ENCODE assay signal across 15 mouse cellular contexts in the genomic region with DNA sequence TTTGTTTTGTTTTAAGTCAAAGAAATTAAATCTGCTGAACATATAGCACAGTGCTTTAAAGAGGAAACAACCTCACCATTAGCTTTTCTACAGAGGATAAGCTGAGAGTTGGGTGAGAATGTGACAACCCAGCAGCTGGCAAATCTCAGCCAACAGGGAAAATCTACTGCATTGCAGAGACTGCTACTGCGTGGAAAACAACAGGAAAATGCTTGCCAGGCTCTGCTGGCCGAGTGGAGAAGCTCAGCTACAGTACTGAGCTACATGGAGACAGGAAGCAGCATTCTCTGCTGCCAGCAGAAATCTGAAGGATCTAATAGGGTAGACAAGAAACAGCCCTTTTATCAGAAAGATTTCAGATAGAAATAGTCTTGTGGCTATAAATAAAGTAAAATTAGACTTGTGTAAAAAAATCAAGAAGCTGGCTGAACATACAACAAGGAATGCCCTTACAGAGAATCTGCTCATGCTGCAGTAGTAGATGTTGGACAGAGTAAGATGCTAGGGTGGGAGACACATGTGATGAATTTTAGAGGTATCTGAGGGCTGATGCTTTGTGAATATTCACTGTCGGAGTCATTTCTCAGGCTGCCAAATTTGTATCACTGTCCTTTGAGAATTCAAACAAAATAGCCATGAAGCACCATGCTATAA.
A peak's percentile ranks its signal among the peaks of the same experiment; 100 is the strongest.
DNase-seq lines count a peak whose midpoint lies in the region; ATAC-seq and TF ChIP-seq lines count a peak whose summit lies in the region.
"Had no signal": no experiment of that assay in that cellular context is flagged by ENCODE, and none has a peak within 500 bp of the region (broad histone marks: within the 10 kb centered on the region; RNA-seq: fewer than 3 reads in every experiment).

No protein-coding gene starts in this region.

- H3K4me1 ChIP-seq in lung, postnatal 0 days (ENCODE audit: insufficient read depth, low read depth, low read length): no peaks in the 10 kb centered on the region
- H3K4me1 ChIP-seq in midbrain, embryonic 11.5 days (ENCODE audit: control insufficient read depth, insufficient read depth, low read length): no peaks in the 10 kb centered on the region
- H3K4me1 ChIP-seq: limb, embryonic 13.5 days; megakaryocyte, embryonic 14.5 days; neural tube, embryonic 13.5 days had no signal

- no peaks in the 10 kb centered on the region for H3K36me3 ChIP-seq in lung, postnatal 0 days (ENCODE audit: insufficient read depth, low read length)
- no peaks in the 10 kb centered on the region for H3K36me3 ChIP-seq in midbrain, embryonic 11.5 days (ENCODE audit: control insufficient read depth, insufficient read depth, low read length)
- H3K36me3 ChIP-seq: limb, embryonic 13.5 days; neural tube, embryonic 13.5 days had no signal

- no peak overlapping the region for H3K4me3 ChIP-seq in lung, postnatal 0 days (ENCODE audit: low read depth, low read length)
- H3K4me3 ChIP-seq in midbrain, embryonic 11.5 days (ENCODE audit: low read depth, low read length): no peak overlapping the region
- H3K4me3 ChIP-seq: limb, embryonic 13.5 days; megakaryocyte, embryonic 14.5 days; neural tube, embryonic 13.5 days had no signal

- peak; percentile 99 for ATAC-seq in frontal cortex, adult (ENCODE audit: low TSS enrichment)
- ATAC-seq in lung, postnatal 0 days: peak; percentile 87
- no peak for ATAC-seq in midbrain, embryonic 11.5 days (ENCODE audit: low FRiP score)
- no peak for ATAC-seq in erythroblast, adult 5-6 weeks (replicated peaks; ENCODE audit: low FRiP score, poor library complexity, severe bottlenecking)
- ATAC-seq: activated CD4-positive, CD25-positive, alpha-beta regulatory T cell, adult 4 months had no signal

- no peak for DNase-seq in frontal cortex, postnatal 25 days (ENCODE audit: low spot score in 2 of 2)
- peak; percentile 25 for DNase-seq in left cerebral cortex, adult 11 months (ENCODE audit: low spot score)
- no peak for DNase-seq in left cerebral cortex, postnatal 4 days
- peak; percentile 78 for DNase-seq in lung, postnatal 0 days (ENCODE audit: low spot score)
- DNase-seq in telencephalon, adult 2 months (ENCODE audit: low read depth, low spot score): peak; percentile 62
- DNase-seq in midbrain, embryonic 11.5 days (ENCODE audit: low spot score, missing footprints): no peak
- DNase-seq: cerebellum, postnatal 36 days; gastrocnemius, postnatal 36 days; kidney, adult 2 months had no signal

- no peak overlapping the region for H3K9ac ChIP-seq in lung, postnatal 0 days (replicated peaks; ENCODE audit: low read depth)
- H3K9ac ChIP-seq in midbrain, embryonic 11.5 days (ENCODE audit: low read length): no peak overlapping the region
- H3K9ac ChIP-seq: limb, embryonic 13.5 days; neural tube, embryonic 13.5 days had no signal

- H3K9me3 ChIP-seq in lung, postnatal 0 days (ENCODE audit: low read length): no peaks in the 10 kb centered on the region
- no peaks in the 10 kb centered on the region for H3K9me3 ChIP-seq in midbrain, embryonic 11.5 days (ENCODE audit: control insufficient read depth, low read length)
- H3K9me3 ChIP-seq: limb, embryonic 13.5 days; megakaryocyte, embryonic 14.5 days; neural tube, embryonic 13.5 days had no signal

- H3K4me2 ChIP-seq in lung, postnatal 0 days (replicated peaks; ENCODE audit: low read depth, low read length): no peak overlapping the region
- H3K4me2 ChIP-seq in midbrain, embryonic 11.5 days: no peak overlapping the region
- H3K4me2 ChIP-seq: limb, embryonic 13.5 days; neural tube, embryonic 13.5 days had no signal

- no peaks in the 10 kb centered on the region for H3K27me3 ChIP-seq in lung, postnatal 0 days (replicated peaks; ENCODE audit: insufficient read depth, low read length)
- H3K27me3 ChIP-seq in midbrain, embryonic 11.5 days (ENCODE audit: control insufficient read depth, insufficient read depth, low read length): no peaks in the 10 kb centered on the region
- H3K27me3 ChIP-seq: limb, embryonic 13.5 days; megakaryocyte, embryonic 14.5 days; neural tube, embryonic 13.5 days had no signal

- intact Hi-C loops in left cerebral cortex, postnatal 4 days (cut with DNase I): no loop called here

- TF ChIP-seq CTCF in lung, postnatal 0 days (IDR thresholded peaks at IDR 0.05): peak; percentile 48

- no peak overlapping the region for H3K27ac ChIP-seq in lung, postnatal 0 days (ENCODE audit: low read length)
- no peak overlapping the region for H3K27ac ChIP-seq in midbrain, embryonic 11.5 days (ENCODE audit: low read depth, low read length)
- H3K27ac ChIP-seq: limb, embryonic 13.5 days; neural tube, embryonic 13.5 days had no signal

- WGBS in lung, postnatal 0 days: 30% methylated on average over 3 of the region's 3 CpGs
- 76% methylated on average over 3 of the region's 3 CpGs for WGBS in midbrain, embryonic 11.5 days

- no peak for TF ChIP-seq EP300 in lung, postnatal 0 days (IDR thresholded peaks at IDR 0.05)

Comparison
In these comparisons a context has a peak if more than half of its experiments do, and no peak if none do; other contexts are left out.
1. DNase-seq: peak in left cerebral cortex, adult 11 months (single experiment), lung, postnatal 0 days (single experiment) and telencephalon, adult 2 months (single experiment); none in frontal cortex, postnatal 25 days (0 of 2), left cerebral cortex, postnatal 4 days (single experiment) and midbrain, embryonic 11.5 days (single experiment).
2. ATAC-seq: peak in frontal cortex, adult (single experiment) and lung, postnatal 0 days (single experiment); none in midbrain, embryonic 11.5 days (single experiment) and erythroblast, adult 5-6 weeks (single experiment).